Mouse (Mus musculus) cerebellum, adult 2 months (tissue): ENCODE measurements around the gene Vax2.

Experiments
- CTCF ChIP-seq: fragments of 200-500 bp; IDR thresholded peaks from 2 replicates; pipeline ENCODE4 v1.5.1; 2011; ENCODE audit warnings: low read depth, mild to moderate bottlenecking, control low read depth, low read length, moderate library complexity, borderline replicate concordance; ENCODE audit not compliant: insufficient read depth
- POLR2A ChIP-seq: fragments of 200-500 bp; IDR thresholded peaks from 2 replicates; pipeline ENCODE4 v1.6.1; 2011; ENCODE audit warnings: low read length, control low read depth, borderline replicate concordance; ENCODE audit not compliant: insufficient read depth

GRCm38 (mm10) chr6:83714221-83715123 is 3.4 kb downstream of the Vax2 start:
- TF ChIP-seq POLR2A (no peak), CTCF (no peak)
